Mouse (Mus musculus): ENCODE results near the gene Mfsd12.
A peak's percentile ranks its signal among the peaks of the same experiment; 100 is the strongest.

Mfsd12 gene

DNA sequence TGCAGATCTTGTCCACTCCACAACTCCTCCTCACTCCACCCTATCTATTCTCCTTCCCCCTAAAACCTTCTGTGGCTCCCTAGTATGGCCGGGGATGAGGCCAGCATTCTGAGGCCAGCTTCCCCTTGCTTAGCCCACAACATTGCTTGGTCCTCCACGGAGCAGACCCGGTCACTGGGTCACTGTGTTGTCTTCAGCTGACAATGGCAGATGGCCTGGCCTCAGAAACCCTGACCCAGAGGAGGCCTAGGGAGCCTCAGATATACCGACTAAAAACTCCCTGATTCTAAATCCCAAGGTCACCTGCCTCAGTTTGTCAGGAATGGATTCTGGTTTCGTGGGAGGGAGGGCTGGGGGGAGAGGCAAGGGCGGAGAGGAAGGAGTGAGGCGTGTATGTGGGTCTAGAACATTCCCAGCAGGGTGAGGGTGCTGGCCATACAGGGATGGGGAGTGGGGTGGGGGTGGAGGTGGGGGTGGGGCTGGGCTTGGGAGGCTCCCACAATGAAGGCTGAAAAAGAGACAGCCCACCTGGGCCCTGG lies 45.0 kb downstream of the Mfsd12 start:
- no peak for DNase-seq (ENCODE audit: low read depth, low spot score)

DNA sequence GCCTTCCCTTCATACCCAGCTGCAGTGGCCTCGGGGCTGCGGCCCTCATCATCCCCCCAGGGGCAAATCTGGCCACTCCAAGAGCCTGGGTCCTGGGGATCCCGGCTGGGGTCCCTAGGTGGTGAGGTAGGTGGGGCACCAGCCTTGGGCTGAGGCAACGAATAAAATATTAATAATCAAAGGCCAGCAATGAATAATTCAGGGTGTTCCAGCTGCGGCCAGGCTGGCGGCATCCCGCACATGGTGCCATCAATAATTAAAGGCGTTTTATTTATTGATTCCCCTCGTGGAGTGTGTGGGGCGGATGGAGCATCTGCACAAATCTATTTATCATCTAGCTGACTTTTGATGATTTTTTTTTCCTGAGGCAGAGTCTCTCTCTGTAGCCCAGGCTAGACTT lies 46.2 kb downstream of the Mfsd12 start:
- DNase-seq (ENCODE audit: low read depth, low spot score): no peak

DNA sequence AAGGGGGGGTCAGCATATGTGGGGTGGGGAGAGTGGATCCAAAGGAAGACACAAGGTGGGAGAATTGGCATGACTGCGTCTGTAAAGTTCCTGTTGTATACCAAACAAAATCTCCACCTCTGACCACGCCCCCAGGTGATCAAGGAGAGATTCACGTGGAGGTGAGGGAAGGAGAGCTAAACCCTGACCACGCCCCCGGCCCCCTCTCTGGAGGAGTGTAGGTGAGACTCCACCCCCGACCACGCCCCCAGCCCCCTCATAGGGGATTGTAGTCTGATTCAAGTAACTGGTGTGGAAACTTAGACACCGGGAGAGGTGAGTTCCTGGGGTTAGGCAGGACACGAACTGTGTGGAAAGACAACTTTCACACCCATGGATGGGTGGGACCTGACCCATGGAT lies 46.8 kb downstream of the Mfsd12 start:
- no peak for DNase-seq (ENCODE audit: low read depth, low spot score)

DNA sequence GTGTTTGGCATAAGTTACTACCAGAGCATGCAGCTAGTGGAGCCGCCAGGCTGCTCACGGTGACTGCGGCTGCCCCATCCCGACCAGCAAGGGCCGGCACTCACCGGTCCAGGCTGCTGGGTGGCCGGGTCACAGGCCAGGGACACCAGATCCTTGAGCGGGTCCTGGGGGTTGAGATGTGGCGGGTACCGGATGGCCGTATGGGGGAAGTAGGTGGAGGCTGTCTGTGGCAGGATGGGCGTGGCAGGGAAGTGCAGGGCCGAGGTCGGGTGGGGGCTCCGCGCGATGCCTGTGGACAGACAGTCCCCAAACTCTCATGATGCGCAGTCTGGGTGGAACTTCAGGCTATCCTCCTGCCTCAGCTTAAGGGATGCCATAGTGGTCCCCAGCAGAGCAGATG lies 47.4 kb downstream of the Mfsd12 start:
- DNase-seq (ENCODE audit: low read depth, low spot score): no peak

DNA sequence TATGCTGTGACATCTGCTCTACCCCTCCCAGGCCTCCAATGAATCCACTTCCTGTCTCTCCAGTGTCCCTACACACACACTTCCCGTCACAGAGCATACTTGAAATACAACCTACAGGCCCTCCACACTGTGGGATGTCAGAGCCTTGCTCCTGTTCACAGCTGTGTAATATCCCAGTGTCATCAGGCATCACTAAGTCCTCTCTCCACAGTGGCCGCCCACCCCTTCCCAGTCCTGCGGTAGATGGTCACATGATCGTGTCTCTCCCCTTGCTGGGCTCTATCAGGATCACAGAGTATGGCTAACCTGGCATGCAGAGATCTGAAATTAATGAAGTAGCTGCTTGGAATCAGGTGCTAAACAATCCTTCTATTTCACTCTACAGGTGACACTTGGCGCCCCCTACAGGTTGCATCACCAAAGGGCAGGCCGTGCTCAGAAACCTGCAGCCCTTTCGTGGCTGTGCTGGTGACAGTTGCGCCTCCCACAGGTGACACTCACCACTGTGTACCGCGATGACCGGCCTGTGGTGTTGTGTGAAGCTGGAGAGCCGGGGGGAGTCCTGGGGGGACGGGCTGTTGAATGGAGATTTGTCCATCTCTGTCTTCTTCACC lies 48.4 kb downstream of the Mfsd12 start:
- DNase-seq (ENCODE audit: low read depth, low spot score): no peak

DNA sequence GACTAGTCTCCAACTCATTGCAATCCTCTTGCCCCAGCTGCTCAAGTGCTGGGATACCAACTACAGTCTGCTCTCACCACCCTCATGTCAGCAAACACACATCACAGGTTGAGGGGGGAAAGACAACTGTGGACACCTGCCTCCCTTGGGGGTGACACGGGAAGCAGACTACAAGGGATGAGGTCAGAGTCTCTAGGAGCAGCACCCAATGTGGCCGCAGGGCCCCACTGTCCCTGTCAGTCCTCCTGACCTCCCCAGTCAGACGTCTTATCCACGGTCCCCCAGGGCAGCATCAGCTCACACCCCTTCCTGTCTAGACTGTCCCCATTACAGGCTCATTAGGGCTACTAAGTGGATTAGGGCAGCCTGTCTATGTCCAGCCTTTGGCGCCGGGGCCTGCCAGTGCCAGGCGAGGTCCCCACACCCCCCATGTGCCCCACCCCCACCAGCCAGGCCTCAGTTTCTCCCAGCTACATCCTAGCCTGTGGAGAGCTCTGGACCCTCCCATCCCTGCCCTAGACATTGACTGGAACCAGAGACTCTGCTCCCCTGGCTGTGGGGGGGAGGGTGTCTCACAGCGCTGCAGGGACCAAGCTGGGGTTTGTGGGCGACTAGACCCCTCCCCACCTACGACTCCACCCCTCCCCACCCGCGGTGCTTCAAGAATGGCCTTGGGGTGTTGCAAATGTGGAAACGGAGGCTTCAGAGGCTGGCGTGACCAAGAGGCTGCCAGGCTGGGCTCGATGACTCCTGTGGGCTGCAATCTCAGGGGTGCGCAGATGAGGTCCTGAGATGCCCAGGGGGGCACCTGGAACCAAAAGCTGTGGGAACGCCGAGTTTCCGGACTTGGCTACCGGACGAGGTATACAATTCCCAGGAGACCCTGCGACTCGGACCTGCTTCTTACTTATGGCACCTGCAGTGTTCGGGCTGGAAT lies 49.5 kb downstream of the Mfsd12 start:
- DNase-seq (ENCODE audit: low read depth, low spot score): no peak

DNA sequence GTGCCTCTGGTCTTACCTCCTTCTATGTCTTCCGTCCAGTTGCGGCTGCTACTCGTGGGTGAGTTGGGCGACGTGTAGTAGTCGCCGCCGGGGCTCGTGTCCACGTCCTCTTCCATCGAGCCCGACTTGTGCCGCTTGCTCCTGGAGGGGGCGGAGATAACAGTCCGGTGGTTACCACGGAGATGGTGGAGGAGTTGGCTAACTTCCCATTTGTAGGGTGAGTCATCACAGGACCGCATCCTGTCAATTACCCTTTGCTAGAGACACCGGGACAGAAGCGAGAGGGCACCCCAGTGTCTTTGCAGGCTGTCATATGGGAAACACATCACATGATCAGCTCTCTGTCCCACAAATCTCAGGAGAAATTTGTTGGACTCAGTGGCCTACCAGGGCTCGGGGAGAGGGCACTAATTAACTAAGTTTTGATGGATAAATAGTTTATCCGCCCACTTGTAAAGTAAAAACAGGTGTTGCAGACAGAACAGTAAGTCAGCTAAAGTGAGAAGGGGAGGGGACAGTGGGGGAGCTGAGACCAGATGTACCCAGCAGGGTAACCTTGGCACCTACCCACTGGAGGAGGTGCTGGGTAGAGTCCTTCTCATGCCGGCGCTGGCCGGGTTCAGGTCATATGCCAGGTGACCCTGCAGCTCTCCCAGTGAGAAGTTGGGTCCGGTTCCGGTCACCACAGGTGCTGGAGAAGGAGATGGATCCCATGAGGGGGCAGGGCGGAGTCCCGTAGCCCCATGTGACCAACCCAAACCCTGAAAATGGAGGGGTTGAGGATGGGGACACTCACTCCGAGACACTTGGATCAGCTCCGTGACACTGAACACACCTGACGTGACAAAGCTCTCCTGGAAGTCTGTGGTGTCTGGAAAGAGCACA lies 50.5 kb downstream of the Mfsd12 start:
- DNase-seq (ENCODE audit: low read depth, low spot score): peak; percentile 50

DNA sequence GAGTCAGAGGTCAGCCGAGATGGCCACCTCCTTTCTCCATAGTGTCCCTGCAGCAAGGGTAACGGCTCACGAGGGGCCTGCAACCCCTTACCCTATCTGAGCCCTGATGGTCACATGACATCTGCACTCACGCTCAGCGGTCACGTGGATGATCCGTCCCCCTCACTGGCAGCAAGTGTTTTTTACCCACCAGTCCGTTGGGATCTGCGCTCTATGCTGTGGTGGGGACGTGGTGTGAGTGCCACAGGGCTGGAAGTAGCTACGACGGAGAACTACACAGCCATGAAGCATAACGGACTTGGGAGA lies 51.1 kb downstream of the Mfsd12 start:
- no peak for DNase-seq (ENCODE audit: low read depth, low spot score)

DNA sequence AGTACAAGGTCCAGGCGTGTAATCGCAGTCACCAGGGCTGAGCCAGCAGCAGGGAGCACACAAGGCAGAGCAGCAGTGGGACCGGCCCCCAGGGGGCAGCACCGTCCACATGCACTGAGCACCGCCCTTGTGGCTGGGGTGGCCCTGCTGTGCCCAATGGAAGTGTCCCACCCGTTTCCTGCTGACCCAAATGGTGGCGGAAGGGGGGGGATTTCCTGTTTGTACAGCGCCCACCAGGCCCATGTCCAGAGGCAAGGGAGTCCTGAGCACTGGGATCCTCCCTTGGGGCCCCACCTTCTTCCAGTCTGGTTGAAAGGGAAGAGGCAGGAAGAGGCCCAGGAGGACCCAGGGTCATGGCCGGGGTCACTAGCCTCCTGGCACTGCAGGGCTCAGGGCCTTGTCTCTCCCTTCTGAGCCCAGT lies 51.6 kb downstream of the Mfsd12 start:
- peak; percentile 59 for DNase-seq (ENCODE audit: low read depth, low spot score)

DNA sequence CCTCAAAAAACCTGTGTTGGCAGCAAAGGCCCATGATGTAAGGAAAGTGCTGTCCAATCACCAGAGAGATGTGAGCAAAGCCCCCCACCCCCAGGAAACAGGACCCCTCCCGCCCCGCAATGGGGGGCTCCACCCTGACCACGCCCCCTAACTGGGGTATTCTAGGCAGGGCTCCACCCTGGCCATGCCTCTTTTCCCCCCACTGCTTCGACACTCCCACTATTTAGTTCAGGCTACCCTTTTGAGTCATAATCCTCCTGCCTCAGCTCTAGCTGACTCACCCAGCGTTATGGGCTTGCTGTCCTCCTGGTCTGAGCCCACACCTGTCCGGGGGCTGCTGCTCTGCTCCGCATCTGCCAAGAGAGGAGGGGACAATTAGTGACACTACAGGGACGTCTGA lies 52.0 kb downstream of the Mfsd12 start:
- no peak for DNase-seq (ENCODE audit: low read depth, low spot score)

DNA sequence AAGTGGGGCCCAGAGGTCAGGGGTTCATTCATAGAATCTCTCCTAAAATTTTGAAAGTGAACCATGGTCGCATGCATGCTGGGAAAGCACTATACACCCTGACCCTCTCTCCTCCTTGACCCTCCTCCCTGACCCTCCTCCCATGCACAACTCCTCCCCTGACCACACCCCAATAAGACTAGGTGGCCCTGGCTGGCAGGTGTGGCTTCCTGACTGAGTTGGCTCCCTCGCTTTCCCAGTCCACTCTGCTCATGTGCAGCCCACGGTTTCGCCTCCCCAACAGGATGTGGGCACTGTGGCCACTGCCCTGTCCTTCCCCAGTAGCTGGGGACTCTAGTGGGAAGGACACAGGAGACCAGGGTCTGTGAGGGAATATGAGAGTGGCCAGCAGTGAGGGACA lies 53.1 kb downstream of the Mfsd12 start:
- DNase-seq (ENCODE audit: low read depth, low spot score): no peak

DNA sequence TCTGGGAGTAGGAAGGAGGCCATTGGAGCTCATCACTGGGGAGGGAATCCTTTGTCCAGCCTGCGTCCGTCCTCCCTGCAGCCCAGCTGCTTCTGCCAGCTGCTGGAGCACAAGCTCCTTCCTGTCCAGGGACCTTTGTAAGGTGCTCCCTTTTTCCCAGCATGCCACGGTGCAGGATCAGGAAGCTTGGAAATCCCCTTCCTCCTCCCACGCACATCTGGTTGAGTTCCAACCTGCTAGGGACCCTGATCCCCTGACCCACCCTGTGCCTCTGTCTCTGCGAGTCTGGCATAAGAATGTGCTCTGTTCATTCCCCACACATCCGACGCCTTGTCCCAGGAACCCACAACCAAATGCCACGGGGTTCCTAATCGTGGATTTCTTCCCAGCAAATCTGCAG lies 53.7 kb downstream of the Mfsd12 start:
- DNase-seq (ENCODE audit: low read depth, low spot score): no peak

DNA sequence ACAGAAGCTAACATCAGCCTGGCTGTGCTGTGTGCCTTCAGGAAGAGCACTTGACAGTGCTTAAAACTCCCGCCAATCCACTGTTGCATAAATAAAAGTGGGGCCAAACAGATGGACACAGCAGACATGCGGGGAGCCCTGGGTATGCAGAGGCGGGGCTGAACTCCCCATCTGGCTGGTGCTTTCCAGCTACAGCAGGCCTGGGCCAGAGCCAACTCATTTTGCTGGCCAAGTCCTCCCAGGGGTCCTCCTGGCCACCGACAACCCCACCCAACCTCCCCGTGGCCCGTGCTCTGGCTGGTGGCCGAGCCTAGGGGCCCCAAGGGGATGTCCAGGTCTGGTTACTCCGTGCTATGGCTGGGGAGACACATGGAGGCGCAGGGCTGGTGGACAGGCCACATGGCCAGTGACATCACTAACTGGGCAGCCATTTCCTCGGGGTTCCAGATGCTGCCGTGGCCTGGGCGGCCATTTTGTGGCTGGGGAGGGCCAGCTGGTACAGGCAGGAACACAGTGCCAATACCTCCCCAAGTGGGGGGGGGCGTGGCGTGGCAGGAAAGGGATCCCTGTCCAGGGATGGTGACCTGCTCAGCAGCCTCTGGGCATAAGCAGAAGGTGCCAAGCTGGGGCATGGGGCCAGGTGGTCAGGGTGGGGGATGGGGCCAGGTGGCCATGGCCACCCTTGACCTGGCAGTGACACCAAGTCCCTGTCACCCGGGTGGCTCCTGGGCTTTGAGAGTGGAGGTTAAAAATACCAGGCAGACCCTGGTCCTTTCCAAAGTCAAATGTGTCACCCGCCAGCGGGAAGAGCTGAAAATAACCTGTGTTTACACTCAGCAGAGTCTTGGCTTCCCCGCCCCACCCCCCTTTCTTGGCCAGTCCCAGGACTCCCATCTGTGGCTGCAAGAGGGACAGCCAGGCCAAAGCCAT lies 54.4 kb downstream of the Mfsd12 start:
- no peak for DNase-seq (ENCODE audit: low read depth, low spot score)

DNA sequence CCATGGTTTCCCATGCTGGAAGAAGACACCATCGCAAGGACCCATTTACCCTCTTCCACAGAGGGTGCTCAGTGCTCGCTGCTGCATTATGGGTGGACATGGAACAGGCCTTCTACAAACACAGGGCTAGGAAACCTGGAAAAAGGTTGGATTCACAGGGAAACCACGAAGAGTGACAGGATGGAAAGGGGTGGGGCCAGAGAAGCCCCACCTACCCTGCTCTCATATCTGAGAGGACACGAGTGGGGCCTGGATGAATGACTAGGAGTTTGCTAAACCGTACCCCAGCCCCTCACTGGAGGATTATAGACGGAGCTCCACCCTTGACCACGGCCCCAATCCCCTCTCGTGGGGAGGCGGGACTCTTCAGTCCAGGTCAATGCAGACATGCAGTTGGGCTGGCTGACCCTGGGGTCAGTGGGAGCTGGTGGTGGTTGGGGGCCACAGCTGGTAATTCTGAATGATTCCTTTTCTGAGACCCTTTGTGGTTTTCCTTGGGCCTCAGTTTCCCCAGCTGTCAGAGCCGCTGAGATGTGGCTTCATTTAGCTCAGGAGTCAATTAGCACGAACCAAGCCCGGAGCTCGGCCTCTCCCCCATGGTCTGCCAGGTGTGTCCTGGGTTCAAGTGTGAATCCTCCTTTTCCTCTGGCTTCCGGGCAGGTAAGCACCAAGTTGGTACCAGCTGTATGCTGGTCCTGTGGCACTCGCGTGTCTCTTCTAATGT lies 55.5 kb downstream of the Mfsd12 start:
- no peak for DNase-seq (ENCODE audit: low read depth, low spot score)

DNA sequence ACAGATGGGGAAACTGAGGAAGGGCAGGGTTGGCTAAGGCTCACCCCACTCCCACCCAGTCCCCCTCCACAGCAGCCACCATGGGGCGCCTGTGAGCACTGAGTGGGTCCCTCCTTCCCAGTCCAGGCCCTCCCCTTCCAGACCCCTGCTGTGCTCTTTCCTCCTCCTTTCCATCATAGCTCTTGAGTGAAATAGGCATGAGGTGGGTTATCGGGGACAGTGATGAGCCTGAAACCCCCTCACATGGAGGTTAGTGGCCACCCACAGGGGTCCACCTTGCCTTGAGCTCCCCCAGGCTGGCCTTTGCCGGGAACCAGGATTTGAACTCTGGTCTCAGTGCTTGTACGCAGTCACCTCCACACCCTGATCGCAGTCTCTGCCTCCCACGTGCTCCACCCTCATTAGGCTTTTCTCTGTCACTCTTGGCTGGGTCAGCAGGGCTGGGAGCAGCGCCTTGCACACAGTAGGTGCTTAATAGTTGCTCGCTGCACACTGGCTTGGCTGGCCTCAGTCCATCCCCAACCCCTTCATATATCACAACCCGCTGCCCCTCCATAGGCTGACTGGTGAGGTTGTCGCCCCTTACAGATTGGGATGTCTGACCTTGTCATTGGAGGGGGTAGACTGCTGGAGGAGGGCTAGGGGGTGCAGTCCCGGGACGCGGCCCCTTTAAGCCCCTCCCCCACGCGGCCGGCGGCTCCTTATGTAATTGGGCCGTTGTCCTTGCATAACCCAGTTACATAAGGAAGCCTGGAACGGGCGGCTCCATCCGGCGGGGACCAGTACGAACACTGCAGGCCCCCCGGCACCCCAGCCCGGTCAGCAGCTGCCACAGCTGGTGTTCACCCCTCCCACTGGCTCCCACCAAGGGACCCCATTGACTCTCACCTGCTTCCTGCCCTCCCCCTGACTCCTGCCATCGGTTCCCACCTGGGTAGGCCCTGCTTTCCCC lies 56.3 kb downstream of the Mfsd12 start:
- DNase-seq (ENCODE audit: low read depth, low spot score): peak; percentile 57

DNA sequence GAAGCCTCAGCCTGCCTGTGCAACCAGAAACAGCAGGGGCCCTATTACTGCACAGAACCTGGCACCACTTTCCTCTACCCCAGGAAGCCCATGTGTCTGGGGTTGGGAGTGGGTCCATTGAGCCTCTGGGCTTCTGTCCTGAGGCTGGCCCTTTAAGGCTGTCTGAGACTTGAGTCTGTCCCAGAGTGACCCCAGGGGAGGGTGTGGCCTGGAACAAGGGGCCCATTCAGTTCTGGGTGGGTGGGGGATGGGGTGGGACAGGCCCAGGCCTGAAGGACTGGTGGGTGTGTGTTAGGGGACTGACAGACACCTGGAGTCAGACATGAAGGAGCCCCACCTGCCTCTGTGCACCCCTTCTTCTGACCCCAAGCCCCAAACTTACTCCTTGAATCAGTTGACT lies 57.4 kb downstream of the Mfsd12 start:
- peak; percentile 62 for DNase-seq (ENCODE audit: low read depth, low spot score)

DNA sequence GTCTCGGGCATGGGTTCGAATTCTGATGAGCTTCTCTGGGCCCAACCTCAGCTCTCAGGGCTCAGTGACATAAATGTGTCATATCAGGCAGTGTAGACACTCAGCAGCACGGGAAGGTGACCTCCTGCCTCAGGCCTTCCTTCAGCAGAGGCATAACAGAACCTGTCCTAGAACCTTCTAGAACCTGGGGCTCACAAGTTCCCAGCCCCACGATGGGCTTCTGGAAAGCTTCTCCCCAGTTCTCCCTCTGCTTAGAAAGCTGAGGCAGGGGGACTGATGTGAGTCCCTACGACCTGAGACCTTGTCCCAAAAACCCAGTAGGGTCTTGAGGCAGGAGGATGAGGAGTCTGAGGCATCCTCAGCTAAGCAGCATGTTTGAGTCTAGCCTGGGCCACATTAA lies 57.9 kb downstream of the Mfsd12 start:
- DNase-seq (ENCODE audit: low read depth, low spot score): no peak
